Mouse (Mus musculus) liver, embryonic 14.5 days (tissue): Measurements from ENCODE around the gene Sco2. TPM values are rescaled to one million over a fixed set of nuclear protein-coding genes. Genes with fewer than 3 reads are reported as not detected.
A peak's percentile ranks its signal among the peaks of the same experiment; 100 is the strongest.

ENCODE experiments used
- ATAC-seq: fragments of 200-750 bp; cut with Nextera tagmentation; 2 replicates; pipeline ENCODE4 v1.8.0; 2017; ENCODE audit warnings: moderate number of reproducible peaks, mild to moderate bottlenecking, moderate library complexity; ENCODE audit not compliant: insufficient read depth
- DNase-seq, 3 experiments: peaks; one replicate each; pipeline ENCODE4 v3.0.0-alpha.2; 2012 to 2013; ENCODE audit warnings: low read depth in 3 of 3, low spot score in 3 of 3
- H3K27ac ChIP-seq: fragments of 300-500 bp; sonication (generic); 2 replicates; pipeline ENCODE4 v1.5.1; 2014; ENCODE audit warnings: moderate library complexity, mild to moderate bottlenecking, control low read depth, inconsistent platforms
- H3K27me3 ChIP-seq: fragments of 300-500 bp; sonication (generic); 2 replicates; pipeline ENCODE4 v1.6.1; 2014; ENCODE audit warnings: mild to moderate bottlenecking, low read length, moderate library complexity; ENCODE audit not compliant: control insufficient read depth, insufficient read depth
- H3K36me3 ChIP-seq: fragments of 300-500 bp; sonication (generic); replicated peaks from 2 replicates; pipeline ENCODE4 v1.6.1; 2014; ENCODE audit warnings: low read depth; ENCODE audit not compliant: control insufficient read depth, insufficient read depth
- H3K4me1 ChIP-seq, 2 experiments: fragments of 200-500 bp in 1 of 2; fragments of 300-500 bp in 1 of 2; sonication (generic) in 1 of 2; replicated peaks; 2 replicates each; pipeline ENCODE4 v1.6.1; 2012 to 2014; ENCODE audit warnings: antibody characterized with exemption in 1 of 2, inconsistent platforms in 1 of 2, low read length in 1 of 2; ENCODE audit not compliant: control insufficient read depth in 2 of 2, insufficient read depth in 2 of 2
- H3K4me2 ChIP-seq: fragments of 300-500 bp; sonication (generic); 2 replicates; pipeline ENCODE4 v1.6.1; 2014; ENCODE audit warnings: low read depth, mild to moderate bottlenecking, control low read depth, moderate library complexity
- H3K4me3 ChIP-seq, 2 experiments: fragments of 200-500 bp in 1 of 2; fragments of 300-500 bp in 1 of 2; sonication (generic) in 1 of 2; 2 replicates each; pipeline ENCODE4 v1.5.1; 2012 to 2014; ENCODE audit warnings: low read depth in 2 of 2, low read length in 2 of 2, mild to moderate bottlenecking in 2 of 2, control low read depth in 1 of 2, inconsistent platforms in 1 of 2, moderate library complexity in 1 of 2; ENCODE audit not compliant: insufficient read depth in 1 of 2
- H3K9ac ChIP-seq: fragments of 300-500 bp; sonication (generic); replicated peaks from 2 replicates; pipeline ENCODE4 v1.6.1; 2014; ENCODE audit warnings: mild to moderate bottlenecking, control low read depth, moderate library complexity
- H3K9me3 ChIP-seq: fragments of 300-500 bp; sonication (generic); 2 replicates; pipeline ENCODE4 v1.6.1; 2016; ENCODE audit warnings: low read length, mixed read lengths; ENCODE audit not compliant: control insufficient read depth
- CTCF ChIP-seq: IDR thresholded peaks from 2 replicates; pipeline ENCODE4 v1.5.1; 2016; ENCODE audit warnings: antibody characterized with exemption, low read depth, control low read depth
- EP300 ChIP-seq: IDR thresholded peaks from 2 replicates; pipeline ENCODE4 v1.6.1; 2016; ENCODE audit warnings: antibody characterized with exemption, low read depth
- WGBS: fragments of 180-500 bp; shearing (Covaris S2); extraction: QIAGEN DNeasy Blood & Tissue Kit; methylation state at CpG from one replicate; pipeline ENCODE4 v1.1.7; 2014; ENCODE audit not compliant: insufficient replicate concordance; 5-methylcytosine and 5-hydroxymethylcytosine counted together
- polyA plus RNA-seq, 2 experiments: library from polyadenylated mRNA; depleted of rRNA in 1 of 2; stranded (reverse) in 1 of 2; unstranded in 1 of 2; fragments of >200 nt; fragmentation: Nextera tagmentation in 1 of 2; extraction: Ambion mirVana in 1 of 2; gene quantifications; 2 replicates each; pipeline versions ENCODE4 v1.2.1 to v1.2.3; 2012 to 2014

Sco2 gene
- polyA plus RNA-seq, 2 experiments: 2.8 to 10.7 TPM

DNA sequence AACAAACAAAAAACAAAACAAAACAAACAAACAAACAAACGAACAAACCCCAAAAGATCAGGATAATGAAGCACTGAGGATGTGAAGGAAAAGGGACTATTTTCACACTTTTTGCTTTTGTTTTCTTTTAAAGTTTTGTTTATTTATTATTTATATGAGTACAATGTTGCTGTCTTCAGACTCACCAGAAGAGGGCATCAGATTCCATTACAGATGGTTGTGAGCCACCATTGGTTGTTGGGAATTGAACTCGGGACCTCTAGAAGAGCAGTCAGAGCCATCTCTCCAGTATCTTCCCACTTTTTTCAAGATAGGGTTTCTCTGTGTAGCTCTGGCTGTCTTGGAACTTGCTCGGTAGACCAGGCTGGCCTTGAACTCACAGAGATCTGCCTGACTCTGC lies 30.3 kb downstream of the Sco2 start:
- Histone ChIP-seq H3K4me3 (no peak overlapping the region), H3K9ac (no peak overlapping the region), H3K9me3 (no peaks in the 10 kb centered on the region), H3K4me1 (0 out of 4 replicates have a peak, but pooled peaks cover 0 to 2% of the 10 kb centered on the region in 2 experiments), H3K4me2 (no peak overlapping the region), H3K36me3 (no peaks in the 10 kb centered on the region), H3K27ac (no peak overlapping the region), H3K27me3 (no peaks in the 10 kb centered on the region)
- whole genome bisulfite sequencing: 62% methylated on average over 3 of the region's 3 CpGs
- TF ChIP-seq CTCF (peak; percentile 45), EP300 (no peak)
- no peak for DNase-seq
- ATAC-seq: no peak

- Histone ChIP-seq H3K4me3 (no peak overlapping the region), H3K4me2 (no peak overlapping the region), H3K4me1 (0 out of 4 replicates have a peak, but pooled peaks cover 0 to 2% of the 10 kb centered on the region in 2 experiments), H3K36me3 (no peaks in the 10 kb centered on the region), H3K9me3 (no peaks in the 10 kb centered on the region), H3K27ac (no peak overlapping the region), H3K9ac (no peak overlapping the region), H3K27me3 (no peaks in the 10 kb centered on the region)
- TF ChIP-seq EP300 (no peak), CTCF (0 out of 2 replicates have a peak, but pooled peaks have one; percentile 4)
- DNase-seq (no peak), ATAC-seq (no peak)
- WGBS: 48% methylated on average over 1 of the region's 1 CpGs
Measured at GRCm38 (mm10) chr15:89341678-89342077, 32.0 kb downstream of the Sco2 start.

DNA sequence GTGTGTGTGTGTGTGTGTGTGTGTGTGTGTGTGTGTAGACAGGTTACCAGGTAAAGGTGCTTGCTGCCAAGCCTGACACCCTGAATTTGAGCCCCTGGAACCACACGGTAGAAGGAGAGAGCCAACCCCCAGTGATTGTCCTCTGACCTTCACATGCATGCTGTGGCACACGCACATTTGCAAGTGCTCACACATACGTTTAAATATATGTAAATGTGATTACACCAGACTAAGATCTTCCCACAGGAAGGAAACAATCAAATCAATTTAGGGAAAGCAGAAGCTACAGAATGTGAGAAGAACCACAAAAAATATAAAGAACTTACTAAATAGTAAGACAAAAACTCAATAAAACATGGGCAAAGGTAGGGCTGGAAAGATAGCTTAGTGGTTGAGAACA lies 33.5 kb downstream of the Sco2 start:
- TF ChIP-seq EP300 (no peak), CTCF (no peak)
- Histone ChIP-seq H3K9me3 (no peaks in the 10 kb centered on the region), H3K27ac (no peak overlapping the region), H3K36me3 (no peaks in the 10 kb centered on the region), H3K4me1 (0 out of 4 replicates have a peak, but pooled peaks cover 0 to 2% of the 10 kb centered on the region in 2 experiments), H3K27me3 (no peaks in the 10 kb centered on the region), H3K9ac (no peak overlapping the region), H3K4me2 (no peak overlapping the region), H3K4me3 (no peak overlapping the region)
- 29% methylated on average over 3 of the region's 3 CpGs for WGBS
- DNase-seq (no peak), ATAC-seq (no peak)

DNA sequence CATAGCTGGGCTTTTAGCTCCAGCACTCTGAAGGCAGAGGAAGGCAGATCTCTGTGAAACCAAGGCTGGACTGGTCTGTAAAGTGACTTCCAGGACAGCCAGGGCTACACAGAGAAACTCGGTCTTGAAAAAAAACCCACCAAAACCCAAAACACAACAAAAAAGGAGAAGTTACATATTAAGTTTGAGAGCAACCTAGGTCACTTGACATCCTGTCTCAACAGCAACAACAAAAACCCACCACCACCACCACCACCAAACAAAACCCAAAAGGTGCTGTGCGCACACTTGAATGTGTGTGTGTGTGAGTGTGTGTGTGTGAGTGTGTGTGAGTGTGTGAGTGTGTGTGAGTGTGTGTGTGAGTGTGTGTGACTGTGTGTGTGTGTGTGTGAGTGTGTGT lies 34.0 kb downstream of the Sco2 start:
- Histone ChIP-seq H3K4me2 (no peak overlapping the region), H3K4me3 (no peak overlapping the region), H3K9me3 (no peaks in the 10 kb centered on the region), H3K9ac (no peak overlapping the region), H3K4me1 (peaks cover 0 to 2% of the 10 kb centered on the region in 2 experiments; a peak in 1 of 4 replicates), H3K27ac (no peak overlapping the region), H3K27me3 (no peaks in the 10 kb centered on the region), H3K36me3 (no peaks in the 10 kb centered on the region)
- 41% methylated on average over 2 of the region's 2 CpGs for WGBS
- DNase-seq (no peak), ATAC-seq (no peak)
- TF ChIP-seq CTCF (no peak), EP300 (no peak)

- ATAC-seq (no peak), DNase-seq (no peak)
- Histone ChIP-seq H3K4me1 (peaks cover 0 to 5% of the 10 kb centered on the region in 2 experiments; a peak in 1 of 4 replicates), H3K9me3 (no peaks in the 10 kb centered on the region), H3K27me3 (no peaks in the 10 kb centered on the region), H3K9ac (no peak overlapping the region), H3K36me3 (no peaks in the 10 kb centered on the region), H3K4me2 (no peak overlapping the region), H3K27ac (no peak overlapping the region), H3K4me3 (no peak overlapping the region)
- TF ChIP-seq CTCF: no peak
- no peak for TF ChIP-seq EP300
- 73% methylated on average over 14 of the region's 14 CpGs for WGBS
Measured at GRCm38 (mm10) chr15:89336422-89336821, 37.2 kb downstream of the Sco2 start.
